Mouse (Mus musculus) embryonic fibroblast, embryonic 13.5 days (primary cell): ENCODE results near the gene Fam193b.

Experiments used
- CTCF ChIP-seq: IDR thresholded peaks from 2 replicates; pipeline ENCODE4 v1.5.1; 2011; ENCODE audit warnings: mild to moderate bottlenecking, control low read depth, low read length, moderate library complexity, borderline replicate concordance; ENCODE audit not compliant: insufficient read depth
- POLR2A ChIP-seq: IDR thresholded peaks from 2 replicates; pipeline ENCODE4 v1.6.1; 2011; ENCODE audit warnings: low read depth, mild to moderate bottlenecking, control low read depth, low read length, moderate library complexity

GRCm38 (mm10) chr13:55543447-55543846 lies 27.5 kb downstream of the Fam193b start:
- TF ChIP-seq CTCF = no peak
- no peak for TF ChIP-seq POLR2A
